8 mouse cellular contexts compared by ENCODE assay signal in genomic region chr12:87265444-87265843, GRCm38 (mm10). TPM values are rescaled to one million over a fixed set of nuclear protein-coding genes. Genes with fewer than 3 reads are reported as not detected.
DNase-seq lines count a peak whose midpoint lies in the region; ATAC-seq and TF ChIP-seq lines count a peak whose summit lies in the region.

No protein-coding gene starts in this region.

- peak overlapping the region; percentile 87 for H3K27ac ChIP-seq in embryonic facial prominence, embryonic 13.5 days
- H3K27ac ChIP-seq in intestine, embryonic 16.5 days (ENCODE audit: low read length), result peak overlapping the region; percentile 77
- peak overlapping the region; percentile 87 for H3K27ac ChIP-seq in neural tube, embryonic 13.5 days (replicated peaks)

- H3K4me1 ChIP-seq in lung, adult 2 months (ENCODE audit: control insufficient read depth, insufficient read depth, low read length), result peaks cover 10% of the 10 kb centered on the region; the same call in 1 of the 2 replicates
- peaks cover 17% of the 10 kb centered on the region for H3K4me1 ChIP-seq in embryonic facial prominence, embryonic 13.5 days
- peaks cover 10% of the 10 kb centered on the region for H3K4me1 ChIP-seq in intestine, embryonic 16.5 days (ENCODE audit: control insufficient read depth, insufficient read depth, low read length)
- peaks cover 31% of the 10 kb centered on the region for H3K4me1 ChIP-seq in neural tube, embryonic 13.5 days (replicated peaks)

- 15% methylated on average over 11 of the region's 11 CpGs for WGBS in lung, adult 2 months
- 18% methylated on average over 11 of the region's 11 CpGs for WGBS in embryonic facial prominence, embryonic 13.5 days
- WGBS in intestine, embryonic 16.5 days, result 17% methylated on average over 11 of the region's 11 CpGs
- WGBS in neural tube, embryonic 13.5 days, result 28% methylated on average over 11 of the region's 11 CpGs

- H3K4me3 ChIP-seq in lung, adult 2 months (replicated peaks; ENCODE audit: extremely low read depth, low read depth, low read length), result peak overlapping the region; percentile 97
- H3K4me3 ChIP-seq in embryonic facial prominence, embryonic 13.5 days, result peak overlapping the region; percentile 71
- peak overlapping the region; percentile 88 for H3K4me3 ChIP-seq in intestine, embryonic 16.5 days (ENCODE audit: low read length)
- H3K4me3 ChIP-seq in neural tube, embryonic 13.5 days, result peak overlapping the region; percentile 73

- peak overlapping the region; percentile 84 for H3K4me2 ChIP-seq in embryonic facial prominence, embryonic 13.5 days
- peak overlapping the region; percentile 62 for H3K4me2 ChIP-seq in intestine, embryonic 16.5 days (ENCODE audit: low read depth, low read length)
- peak overlapping the region; percentile 72 for H3K4me2 ChIP-seq in neural tube, embryonic 13.5 days

- peak overlapping the region; percentile 89 for H3K9ac ChIP-seq in embryonic facial prominence, embryonic 13.5 days
- H3K9ac ChIP-seq in intestine, embryonic 16.5 days (ENCODE audit: low read depth, low read length), result peak overlapping the region; percentile 81
- peak overlapping the region; percentile 86 for H3K9ac ChIP-seq in neural tube, embryonic 13.5 days

- DNase-seq in lung, adult 2 months, result no peak
- no peak for DNase-seq in lung, adult 18-20 months
- DNase-seq in thymus, postnatal 25 days, result no peak
- no peak for DNase-seq in thymus, postnatal 36 days

- H3K36me3 ChIP-seq in embryonic facial prominence, embryonic 13.5 days, result peaks cover 44% of the 10 kb centered on the region
- peaks cover 7% of the 10 kb centered on the region; the same call in 1 of the 2 replicates for H3K36me3 ChIP-seq in intestine, embryonic 16.5 days (ENCODE audit: control insufficient read depth, insufficient read depth, low read length)
- peaks cover 43% of the 10 kb centered on the region for H3K36me3 ChIP-seq in neural tube, embryonic 13.5 days

- TF ChIP-seq POLR2A in lung, adult 2 months (IDR thresholded peaks at IDR 0.05; ENCODE audit: borderline replicate concordance, extremely low read depth, low read depth, low read length), result no peak

- H3K9me3 ChIP-seq in embryonic facial prominence, embryonic 13.5 days, result no peaks in the 10 kb centered on the region
- no peaks in the 10 kb centered on the region for H3K9me3 ChIP-seq in intestine, embryonic 16.5 days (ENCODE audit: control insufficient read depth, low read length)
- no peaks in the 10 kb centered on the region for H3K9me3 ChIP-seq in neural tube, embryonic 13.5 days

- no peak for ATAC-seq in embryonic facial prominence, embryonic 13.5 days (ENCODE audit: insufficient number of reproducible peaks, insufficient read depth, low FRiP score, low TSS enrichment, low read depth)
- no peak for ATAC-seq in intestine, embryonic 16.5 days
- ATAC-seq in neural tube, embryonic 13.5 days (ENCODE audit: low read depth), result no peak
- no peak for ATAC-seq in megakaryocyte progenitor cell, adult 5-6 weeks (replicated peaks; ENCODE audit: poor library complexity)

- H3K27me3 ChIP-seq in embryonic facial prominence, embryonic 13.5 days, result no peaks in the 10 kb centered on the region
- no peaks in the 10 kb centered on the region for H3K27me3 ChIP-seq in intestine, embryonic 16.5 days (replicated peaks; ENCODE audit: control insufficient read depth, insufficient read depth, low read length)
- H3K27me3 ChIP-seq in neural tube, embryonic 13.5 days, result no peaks in the 10 kb centered on the region

- no peak for TF ChIP-seq CTCF in lung, adult 2 months (IDR thresholded peaks at IDR 0.05; ENCODE audit: insufficient read depth, low read length)

RNA-seq across cellular contexts. Expression of gene Vipas39, which starts 0.6 kb away (rescaled TPM):
- polyA plus RNA-seq in lung, adult 2 months (2012; rRNA removed), result 17.1 and 23.3 TPM in 2 replicates
- 49.6 and 52.1 TPM in 2 replicates for polyA plus RNA-seq in embryonic facial prominence, embryonic 13.5 days (2015; fragmentation: Nextera tagmentation; extraction: Ambion mirVana)
- polyA plus RNA-seq in intestine, embryonic 16.5 days (2015; fragmentation: Nextera tagmentation; extraction: Ambion mirVana), result 40.8 and 42.4 TPM in 2 replicates
- polyA plus RNA-seq in neural tube, embryonic 13.5 days (2015; fragmentation: Nextera tagmentation; extraction: Ambion mirVana), result 56.9 and 58.2 TPM in 2 replicates
- total RNA-seq in megakaryocyte progenitor cell, adult 5-6 weeks (2015), result 40.1 and 42.7 TPM in 2 replicates
- total RNA-seq in megakaryocyte progenitor cell, adult 5-6 weeks (2017), result 24.7 and 29.4 TPM in 2 replicates

RNA-seq across cellular contexts. Expression of gene Ahsa1, which starts 0.8 kb away (rescaled TPM):
- polyA plus RNA-seq in lung, adult 2 months (2012; rRNA removed), result 46.6 and 53.5 TPM in 2 replicates
- polyA plus RNA-seq in embryonic facial prominence, embryonic 13.5 days (2015; fragmentation: Nextera tagmentation; extraction: Ambion mirVana), result 210 and 231 TPM in 2 replicates
- 196 and 225 TPM in 2 replicates for polyA plus RNA-seq in intestine, embryonic 16.5 days (2015; fragmentation: Nextera tagmentation; extraction: Ambion mirVana)
- polyA plus RNA-seq in neural tube, embryonic 13.5 days (2015; fragmentation: Nextera tagmentation; extraction: Ambion mirVana), result 196 and 211 TPM in 2 replicates
- total RNA-seq in megakaryocyte progenitor cell, adult 5-6 weeks (2015), result 97.9 and 114 TPM in 2 replicates
- total RNA-seq in megakaryocyte progenitor cell, adult 5-6 weeks (2017), result 313 and 335 TPM in 2 replicates

RNA-seq across cellular contexts. Expression of gene Noxred1, which starts 26.9 kb away (rescaled TPM):
- polyA plus RNA-seq in lung, adult 2 months (2012; rRNA removed), result 0.31 and 0.91 TPM in 2 replicates
- 0.32 and 0.84 TPM in 2 replicates for polyA plus RNA-seq in embryonic facial prominence, embryonic 13.5 days (2015; fragmentation: Nextera tagmentation; extraction: Ambion mirVana)
- polyA plus RNA-seq in intestine, embryonic 16.5 days (2015; fragmentation: Nextera tagmentation; extraction: Ambion mirVana), result 0.45 and 0.49 TPM in 2 replicates
- 1.6 and 1.7 TPM in 2 replicates for polyA plus RNA-seq in neural tube, embryonic 13.5 days (2015; fragmentation: Nextera tagmentation; extraction: Ambion mirVana)
- 0.30 TPM in 1 of 2 replicates, not detected in the other for total RNA-seq in megakaryocyte progenitor cell, adult 5-6 weeks (2015)
- total RNA-seq in megakaryocyte progenitor cell, adult 5-6 weeks (2017), result 0.24 and 0.50 TPM in 2 replicates

RNA-seq across cellular contexts. Expression of gene Ism2, which starts 34.1 kb away (rescaled TPM):
- 0.38 and 0.56 TPM in 2 replicates for polyA plus RNA-seq in lung, adult 2 months (2012; rRNA removed)
- polyA plus RNA-seq in embryonic facial prominence, embryonic 13.5 days (2015; fragmentation: Nextera tagmentation; extraction: Ambion mirVana), result 1.1 and 1.6 TPM in 2 replicates
- polyA plus RNA-seq in intestine, embryonic 16.5 days (2015; fragmentation: Nextera tagmentation; extraction: Ambion mirVana), result 0.27 and 0.49 TPM in 2 replicates
- 0.60 and 0.61 TPM in 2 replicates for polyA plus RNA-seq in neural tube, embryonic 13.5 days (2015; fragmentation: Nextera tagmentation; extraction: Ambion mirVana)
- total RNA-seq in megakaryocyte progenitor cell, adult 5-6 weeks (2015), result not detected in 2 replicates
- not detected in 2 replicates for total RNA-seq in megakaryocyte progenitor cell, adult 5-6 weeks (2017)
